Mouse (Mus musculus): ENCODE measurements at regions not wholly inside any gene's neighbourhood (a gene's known extent, or its start where the extent isn't known, plus 50 kb on each side); places are given as distances from the start of the nearest gene placed in this dataset.

- no peak for DNase-seq
Measured at GRCm38 (mm10) chr14:46115950-46116349, 263.3 kb upstream of the Gm15217 start.

GRCm38 (mm10) chr14:46126541-46126940 is 252.7 kb upstream of the Gm15217 start:
- DNase-seq = no peak

- no peak for DNase-seq
Measured at GRCm38 (mm10) chr14:46129762-46130161, 249.5 kb upstream of the Gm15217 start.

GRCm38 (mm10) chr14:46144175-46144574 is 235.0 kb upstream of the Gm15217 start:
- DNase-seq = no peak

- DNase-seq = no peak
Measured at GRCm38 (mm10) chr14:46144707-46145106, 234.5 kb upstream of the Gm15217 start.

- DNase-seq = no peak
Measured at GRCm38 (mm10) chr14:46145584-46145983, 233.6 kb upstream of the Gm15217 start.

- no peak for DNase-seq
Measured at GRCm38 (mm10) chr14:46149073-46149661, 230.0 kb upstream of the Gm15217 start.

- no peak for DNase-seq
Measured at GRCm38 (mm10) chr14:46158741-46159140, 220.5 kb upstream of the Gm15217 start.

- DNase-seq = no peak
Measured at GRCm38 (mm10) chr14:46172181-46172874, 206.9 kb upstream of the Gm15217 start.

GRCm38 (mm10) chr14:46172875-46173324 is 206.3 kb upstream of the Gm15217 start:
- DNase-seq = no peak

- DNase-seq = no peak
Measured at GRCm38 (mm10) chr14:46174386-46174785, 204.8 kb upstream of the Gm15217 start.

GRCm38 (mm10) chr14:46175291-46176216 is 203.7 kb upstream of the Gm15217 start:
- DNase-seq = no peak

GRCm38 (mm10) chr14:46179024-46179423 is 200.2 kb upstream of the Gm15217 start:
- DNase-seq = no peak

GRCm38 (mm10) chr14:46191639-46192399 is 187.4 kb upstream of the Gm15217 start:
- DNase-seq = no peak

GRCm38 (mm10) chr14:46193577-46193976 is 185.6 kb upstream of the Gm15217 start:
- no peak for DNase-seq

GRCm38 (mm10) chr14:46195939-46196338 is 183.3 kb upstream of the Gm15217 start:
- DNase-seq = no peak

- no peak for DNase-seq
Measured at GRCm38 (mm10) chr14:46202818-46203217, 176.4 kb upstream of the Gm15217 start.

GRCm38 (mm10) chr14:46220483-46220882 is 158.7 kb upstream of the Gm15217 start:
- DNase-seq = no peak

- DNase-seq = no peak
Measured at GRCm38 (mm10) chr14:46221897-46222669, 157.1 kb upstream of the Gm15217 start.

- DNase-seq = no peak
Measured at GRCm38 (mm10) chr14:46223008-46223407, 156.2 kb upstream of the Gm15217 start.

GRCm38 (mm10) chr14:46224421-46224950 is 154.7 kb upstream of the Gm15217 start:
- DNase-seq = no peak
